Mouse (Mus musculus) cerebellum, adult (tissue): ENCODE results near the gene Fars2.

ENCODE experiments used
- ATAC-seq: cut with Nextera tagmentation; 2 replicates; pipeline ENCODE4 v1.9.2; 2017; ENCODE audit warnings: mild to moderate bottlenecking, moderate library complexity, mixed read lengths; ENCODE audit not compliant: insufficient number of reproducible peaks, low FRiP score, low TSS enrichment

Gene Fars2

GRCm38 (mm10) chr13:36612785-36613750 is 495.9 kb downstream of the Fars2 start:
- peak; percentile 63 for ATAC-seq

DNA sequence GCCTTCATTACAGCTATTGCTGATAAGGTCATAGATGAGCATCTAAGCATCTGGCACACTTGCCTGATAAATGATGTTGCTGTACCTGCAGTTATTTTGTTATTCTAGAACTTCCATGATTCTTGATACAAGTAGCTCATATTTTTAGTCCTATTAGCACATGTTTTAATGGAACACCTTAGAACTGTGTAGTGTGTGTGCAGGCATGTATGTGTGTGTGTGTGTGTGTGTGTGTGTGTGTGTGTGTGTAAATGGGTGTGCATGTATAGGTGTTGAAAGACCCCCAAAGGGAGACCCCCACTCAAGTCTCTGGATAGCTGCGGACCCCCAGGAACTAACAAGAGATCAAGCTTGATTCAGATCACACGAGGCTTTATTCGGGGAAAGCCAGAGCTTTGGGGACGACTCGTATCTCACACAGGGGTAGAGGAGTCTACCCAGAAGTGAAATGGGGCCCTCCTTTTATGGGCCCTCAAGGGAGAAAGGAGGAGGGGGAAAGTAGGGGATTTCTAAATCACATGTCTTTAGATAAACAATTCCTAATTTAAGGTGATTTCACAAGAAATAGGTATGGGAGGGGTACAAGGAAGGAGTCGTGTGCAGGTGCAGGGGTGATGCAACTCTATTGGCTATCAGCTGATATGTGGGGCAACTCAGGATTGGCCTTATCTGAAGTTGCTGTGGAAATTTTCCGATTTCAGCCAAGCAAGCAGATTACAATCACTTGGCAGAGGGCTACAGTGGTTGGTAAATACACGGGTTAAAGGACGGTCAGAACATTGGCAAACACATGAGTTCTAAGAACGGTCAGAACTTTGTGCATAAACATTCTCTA is 503.5 kb downstream of the Fars2 start:
- ATAC-seq: no peak

DNA sequence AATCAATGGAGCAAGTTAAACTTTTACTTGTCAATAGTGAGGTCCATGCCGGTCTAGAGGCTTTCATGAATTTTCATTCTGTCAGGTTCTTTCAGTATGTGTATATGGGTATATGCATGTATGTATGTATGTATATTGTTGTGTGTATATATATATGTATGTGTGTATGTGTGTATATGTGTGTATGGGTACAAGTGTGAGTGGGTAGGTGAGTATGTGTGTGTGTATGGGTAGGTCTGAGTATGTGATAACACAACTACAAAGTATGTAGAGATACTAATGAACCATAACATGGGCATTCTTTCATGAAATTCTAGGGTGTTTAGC is 504.1 kb downstream of the Fars2 start:
- no peak for ATAC-seq

- ATAC-seq: no peak
Measured at GRCm38 (mm10) chr13:36623556-36623955, 506.3 kb downstream of the Fars2 start.

DNA sequence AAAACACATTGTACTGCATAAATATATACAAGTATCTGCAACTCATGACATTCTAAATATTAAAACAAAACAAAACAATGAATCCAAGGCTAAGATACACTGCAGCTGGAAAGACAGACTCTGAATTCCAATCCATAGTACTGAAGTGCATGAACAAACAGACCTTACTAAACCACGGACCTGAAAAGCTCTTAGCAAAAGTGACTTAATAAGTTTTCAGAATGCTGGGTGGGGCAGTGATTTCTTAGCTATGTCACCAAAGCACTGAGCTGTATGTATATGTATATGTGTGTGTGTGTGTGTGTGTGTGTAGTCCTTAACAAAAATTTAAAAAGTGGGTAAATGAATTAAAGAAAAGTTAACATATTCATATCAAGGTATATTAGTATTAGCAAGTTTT is 511.9 kb downstream of the Fars2 start:
- no peak for ATAC-seq

DNA sequence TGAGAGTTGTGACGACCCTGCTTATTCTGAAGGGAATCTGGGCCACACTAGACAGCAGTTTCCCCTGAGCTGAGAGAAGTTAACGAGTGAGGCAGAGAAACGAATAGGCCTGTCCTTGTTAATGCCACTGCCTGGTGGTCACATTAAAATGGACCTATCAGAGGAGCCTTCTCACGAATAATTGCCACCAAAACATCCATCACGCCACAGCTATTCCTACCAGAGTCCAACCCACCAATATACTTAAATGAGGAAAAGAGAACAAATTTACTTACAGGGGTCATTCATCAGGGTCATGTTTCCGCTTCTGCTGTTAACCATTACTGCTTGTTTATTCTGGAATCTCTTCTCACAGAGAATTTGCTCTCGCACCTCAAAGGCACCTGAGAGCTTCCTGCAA is 531.0 kb downstream of the Fars2 start:
- no peak for ATAC-seq

DNA sequence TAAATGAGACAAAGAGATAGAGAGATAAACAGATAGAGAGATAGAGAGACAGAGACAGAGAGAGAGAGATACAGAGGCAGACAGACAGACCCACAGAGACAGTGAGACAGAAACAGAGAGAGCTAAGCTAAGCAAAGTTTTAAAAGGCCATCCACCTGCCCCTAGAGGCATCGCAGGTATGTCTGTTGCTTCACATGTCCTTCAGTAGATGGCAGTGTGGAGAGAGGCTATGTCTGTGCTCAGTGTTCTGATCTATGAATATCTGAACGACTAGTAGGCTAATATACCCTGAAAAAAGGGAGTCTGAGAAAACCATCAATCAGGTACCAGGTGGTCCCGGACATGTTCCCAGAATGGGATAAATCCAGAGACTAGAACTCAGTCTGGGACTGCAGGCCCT is 537.0 kb downstream of the Fars2 start:
- ATAC-seq: peak; percentile 65

GRCm38 (mm10) chr13:36679345-36679744 is 562.1 kb downstream of the Fars2 start:
- no peak for ATAC-seq

DNA sequence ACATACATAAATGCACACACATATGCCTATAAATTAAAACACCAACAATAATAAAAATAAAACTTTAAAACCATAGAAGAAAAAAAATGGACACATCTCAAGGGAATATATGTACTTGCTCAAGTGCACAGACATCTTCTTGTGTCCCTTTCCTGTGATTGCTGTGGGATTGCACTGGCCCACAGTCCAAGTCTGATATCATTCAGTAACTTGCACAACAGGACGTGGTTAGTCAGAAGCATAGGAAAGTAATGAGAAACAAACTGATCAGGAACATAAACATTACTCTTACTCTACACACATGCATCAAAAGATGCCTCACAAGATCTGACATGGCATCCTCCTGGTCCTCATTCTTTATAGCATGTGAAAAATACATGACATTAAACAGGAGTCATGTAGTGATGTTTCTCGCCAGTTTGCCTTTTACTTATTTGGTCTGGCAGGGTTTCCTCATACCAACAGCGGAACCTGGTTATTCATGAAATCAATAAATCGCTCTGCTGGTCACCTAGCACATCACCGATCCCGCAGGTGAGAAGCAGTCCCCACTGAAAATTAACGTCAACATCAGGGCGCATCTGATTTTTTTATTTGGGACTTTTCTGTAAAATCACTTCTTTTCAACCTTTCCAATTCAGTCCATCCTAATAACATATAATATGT is 563.6 kb downstream of the Fars2 start:
- no peak for ATAC-seq

GRCm38 (mm10) chr13:36683581-36683980 is 566.4 kb downstream of the Fars2 start:
- no peak for ATAC-seq

DNA sequence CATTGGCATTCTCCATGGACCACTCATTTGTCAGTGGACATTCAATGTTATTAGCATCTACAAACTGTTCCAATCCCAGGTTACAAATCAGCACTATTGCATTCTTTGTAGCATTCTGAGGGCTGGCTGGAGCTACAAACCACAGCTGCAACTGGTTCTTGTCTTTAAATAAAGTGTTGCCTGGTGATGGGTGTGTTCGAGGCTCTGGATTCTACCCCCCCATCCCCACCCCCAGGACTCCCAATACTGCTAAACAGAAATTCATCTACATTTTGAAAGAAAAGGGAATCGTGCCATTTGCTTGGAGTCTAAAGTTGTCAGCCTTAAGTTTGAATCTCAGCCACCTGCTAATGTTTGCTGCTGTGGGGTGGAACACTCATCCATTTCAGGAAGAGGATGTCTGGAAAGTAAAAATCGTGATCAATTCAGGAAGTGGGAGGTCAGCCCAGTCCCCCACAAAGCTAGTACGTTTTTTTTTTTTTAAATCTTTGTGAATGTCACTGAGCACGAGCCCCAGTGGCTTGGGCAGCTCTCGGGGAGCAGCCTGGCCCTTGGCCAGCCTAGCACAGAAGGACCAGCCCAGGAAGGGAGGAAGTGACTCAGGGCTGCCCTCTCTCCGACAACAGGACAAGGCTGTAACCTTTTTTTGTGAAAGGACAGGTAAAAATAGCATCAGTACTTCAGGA is 578.4 kb downstream of the Fars2 start:
- ATAC-seq: peak; percentile 97

DNA sequence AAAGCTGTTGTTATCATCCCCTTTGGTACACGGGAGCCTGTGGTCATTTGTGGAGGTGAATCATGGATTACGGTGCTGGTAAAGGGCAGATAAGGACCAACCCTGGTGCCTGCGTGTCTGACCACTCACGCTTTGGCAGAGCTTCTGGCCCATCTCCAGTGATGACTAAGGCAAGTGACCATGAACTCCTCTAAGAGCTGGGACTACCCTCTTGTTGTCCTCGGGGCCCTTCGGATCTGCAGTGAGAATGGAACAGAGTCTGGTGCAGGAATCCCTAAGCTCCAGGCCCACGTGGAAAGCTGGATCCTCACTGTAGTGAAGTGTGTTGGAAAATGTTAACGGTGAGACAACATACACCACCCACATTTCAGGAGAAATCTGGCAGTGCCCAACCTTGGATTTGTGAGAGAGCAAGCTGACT is 579.1 kb downstream of the Fars2 start:
- ATAC-seq: peak; percentile 77

GRCm38 (mm10) chr13:36707088-36707690 is 590.0 kb downstream of the Fars2 start:
- ATAC-seq: no peak

- ATAC-seq: no peak
Measured at GRCm38 (mm10) chr13:36714101-36714500, 596.9 kb downstream of the Fars2 start.

GRCm38 (mm10) chr13:36716708-36717107 is 599.5 kb downstream of the Fars2 start:
- ATAC-seq: no peak

- no peak for ATAC-seq
Measured at GRCm38 (mm10) chr13:36717376-36717775, 600.2 kb downstream of the Fars2 start.

- ATAC-seq: no peak
Measured at GRCm38 (mm10) chr13:36720297-36721017, 603.2 kb downstream of the Fars2 start.

GRCm38 (mm10) chr13:36722309-36722708 is 605.1 kb downstream of the Fars2 start:
- ATAC-seq: no peak

- no peak for ATAC-seq
Measured at GRCm38 (mm10) chr13:36723726-36724300, 606.6 kb downstream of the Fars2 start.
